Mouse (Mus musculus) kidney, adult 2 months (tissue): ENCODE results near the gene Susd6.

Source experiments
- CTCF ChIP-seq: fragments of 200-500 bp; conservative IDR thresholded peaks from 2 replicates; pipeline ENCODE4 v1.5.1; 2011; ENCODE audit warnings: low read depth, mild to moderate bottlenecking, control low read depth, low read length, moderate library complexity, mixed read lengths; ENCODE audit not compliant: insufficient read depth, insufficient read length
- POLR2A ChIP-seq: fragments of 200-500 bp; IDR thresholded peaks from one replicate; pipeline ENCODE4 v1.6.1; 2011; ENCODE audit warnings: low read depth, low read length, control low read depth

- TF ChIP-seq CTCF (no peak), POLR2A (no peak)
Measured at GRCm38 (mm10) chr12:80782190-80782589, 8.1 kb upstream of the Susd6 start.
